In genomic region chr1:107950396-107950795, GRCm38 (mm10) we compare ENCODE assay signal across 13 mouse cellular contexts.
"Had no signal": no experiment of that assay in that cellular context is flagged by ENCODE, and none has a peak within 500 bp of the region (broad histone marks: within the 10 kb centered on the region; RNA-seq: fewer than 3 reads in every experiment).

No protein-coding gene starts in this region.

- H3K27me3 ChIP-seq: liver, embryonic 13.5 days; midbrain, embryonic 15.5 days; neural tube, embryonic 12.5 days had no signal

- H3K9ac ChIP-seq: liver, embryonic 13.5 days; liver, postnatal 0 days; midbrain, embryonic 15.5 days; neural tube, embryonic 12.5 days had no signal

- H3K4me1 ChIP-seq: limb, embryonic 10.5 days; liver, embryonic 13.5 days; midbrain, embryonic 15.5 days; neural tube, embryonic 12.5 days had no signal

- H3K9me3 ChIP-seq: limb, embryonic 10.5 days; liver, embryonic 13.5 days; midbrain, embryonic 15.5 days; neural tube, embryonic 12.5 days had no signal

- H3K36me3 ChIP-seq: limb, embryonic 10.5 days; liver, embryonic 13.5 days; midbrain, embryonic 15.5 days; neural tube, embryonic 12.5 days had no signal

- H3K4me2 ChIP-seq: liver, embryonic 13.5 days; midbrain, embryonic 11.5 days; midbrain, embryonic 15.5 days; neural tube, embryonic 12.5 days had no signal

- H3K27ac ChIP-seq: limb, embryonic 10.5 days; liver, embryonic 13.5 days; midbrain, embryonic 15.5 days; neural tube, embryonic 12.5 days had no signal

- H3K4me3 ChIP-seq: limb, embryonic 10.5 days; liver, embryonic 13.5 days; midbrain, embryonic 15.5 days; neural tube, embryonic 12.5 days had no signal

- ATAC-seq: inflammation-experienced regulatory T-cells, adult 6 months; intestine, postnatal 0 days; liver, postnatal 0 days; midbrain, embryonic 15.5 days had no signal

- DNase-seq: kidney, adult 8-10 months; kidney, postnatal 25 days; layer of hippocampus, adult 9-11 months; liver, embryonic 13.5 days; liver, postnatal 0 days; lung, postnatal 36 days; thymus, postnatal 36 days had no signal
